Mouse (Mus musculus) embryonic facial prominence, embryonic 12.5 days (tissue): ENCODE results near the gene Myo9b. TPM values are rescaled to one million over a fixed set of nuclear protein-coding genes. Genes with fewer than 3 reads are reported as not detected.
A peak's percentile ranks its signal among the peaks of the same experiment; 100 is the strongest.
"Not testable (repeated sequence)": the region's sequence is repeated elsewhere in the genome, so short reads cannot be mapped to it uniquely, and the experiment has no call there.

Experiments used
- ATAC-seq: fragments of 200-750 bp; cut with Nextera tagmentation; 2 replicates; pipeline ENCODE4 v1.8.0; 2017; ENCODE audit not compliant: insufficient number of reproducible peaks, insufficient read depth, low FRiP score, low TSS enrichment
- H3K27ac ChIP-seq: fragments of 300-500 bp; sonication (generic); 2 replicates; pipeline ENCODE4 v1.5.1; 2016; ENCODE audit warnings: mild to moderate bottlenecking
- H3K27me3 ChIP-seq: fragments of 300-500 bp; sonication (generic); 2 replicates; pipeline ENCODE4 v1.6.1; 2016; ENCODE audit warnings: mild to moderate bottlenecking, moderate library complexity
- H3K36me3 ChIP-seq: fragments of 300-500 bp; sonication (generic); 2 replicates; pipeline ENCODE4 v1.6.1; 2016; ENCODE audit warnings: mild to moderate bottlenecking
- H3K4me1 ChIP-seq: fragments of 300-500 bp; sonication (generic); 2 replicates; pipeline ENCODE4 v1.6.1; 2016
- H3K4me2 ChIP-seq: fragments of 300-500 bp; sonication (generic); replicated peaks from 2 replicates; pipeline ENCODE4 v1.6.1; 2016; ENCODE audit warnings: mild to moderate bottlenecking, moderate library complexity
- H3K4me3 ChIP-seq: fragments of 300-500 bp; sonication (generic); 2 replicates; pipeline ENCODE4 v1.5.1; 2016; ENCODE audit warnings: mild to moderate bottlenecking
- H3K9ac ChIP-seq: fragments of 300-500 bp; sonication (generic); 2 replicates; pipeline ENCODE4 v1.6.1; 2016; ENCODE audit warnings: mild to moderate bottlenecking, moderate library complexity
- H3K9me3 ChIP-seq: fragments of 300-500 bp; sonication (generic); 2 replicates; pipeline ENCODE4 v1.6.1; 2016; ENCODE audit warnings: mild to moderate bottlenecking, moderate library complexity
- WGBS: fragments of 180-500 bp; shearing (Covaris S2); methylation state at CpG from one replicate; pipeline ENCODE4 v1.1.7; 2016; 5-methylcytosine and 5-hydroxymethylcytosine counted together
- polyA plus RNA-seq: library from polyadenylated mRNA; unstranded; fragments of >200 nt; fragmentation: Nextera tagmentation; extraction: Ambion mirVana; gene quantifications from 2 replicates; pipeline ENCODE4 v1.2.1, GENCODE M21; 2016

The Myo9b gene
- 32.8 and 34.0 TPM in 2 replicates for polyA plus RNA-seq

- H3K27ac ChIP-seq: peak within 1 kb of the TSS; percentile 85
- H3K4me3 ChIP-seq: peak within 1 kb of the TSS; percentile 77
- no peaks in the 10 kb centered on the region for H3K9me3 ChIP-seq
- H3K27me3 ChIP-seq: no peaks in the 10 kb centered on the region
- H3K36me3 ChIP-seq: peaks cover 7% of the 10 kb centered on the region
- peak within 1 kb of the TSS; percentile 69 for H3K4me2 ChIP-seq
- peaks cover 11% of the 10 kb centered on the region for H3K4me1 ChIP-seq
- ATAC-seq: peak; percentile 99
- H3K9ac ChIP-seq: peak within 1 kb of the TSS; percentile 69
- WGBS: 1% methylated on average over 83 of the region's 84 CpGs
These were observed at the start of gene Myo9b, which contains the start of gene Haus8 for GRCm38 (mm10) chr8:71272286-71273150. TSS of gene Myo9b (plus strand) at chr8:71272714. TSS of gene Haus8 (minus strand) at chr8:71272934.

- H3K4me2 ChIP-seq: no peak overlapping the region
- no peaks in the 10 kb centered on the region for H3K4me1 ChIP-seq
- no peak overlapping the region for H3K4me3 ChIP-seq
- no peaks in the 10 kb centered on the region for H3K36me3 ChIP-seq
- no peak overlapping the region for H3K27ac ChIP-seq
- ATAC-seq: no peak
- no peaks in the 10 kb centered on the region for H3K9me3 ChIP-seq
- WGBS: 44% methylated on average over 2 of the region's 2 CpGs
- H3K9ac ChIP-seq: no peak overlapping the region
- H3K27me3 ChIP-seq: no peaks in the 10 kb centered on the region
These were observed 48.0 kb upstream of the Myo9b start for GRCm38 (mm10) chr8:71224560-71224959.

GRCm38 (mm10) chr8:71242757-71243156 is 29.8 kb upstream of the Myo9b start:
- Histone ChIP-seq H3K9ac (no peak overlapping the region), H3K27ac (no peak overlapping the region), H3K4me1 (no peaks in the 10 kb centered on the region), H3K36me3 (no peaks in the 10 kb centered on the region), H3K9me3 (no peaks in the 10 kb centered on the region), H3K4me3 (no peak overlapping the region), H3K27me3 (no peaks in the 10 kb centered on the region), H3K4me2 (no peak overlapping the region)
- WGBS: 81% methylated on average over 2 of the region's 2 CpGs
- ATAC-seq: no peak

GRCm38 (mm10) chr8:71248203-71248602 is 24.3 kb upstream of the Myo9b start:
- peaks cover 17% of the 10 kb centered on the region; the same call in 1 of the 2 replicates for H3K36me3 ChIP-seq
- H3K27me3 ChIP-seq: no peaks in the 10 kb centered on the region
- no peak overlapping the region for H3K4me2 ChIP-seq
- WGBS: 92% methylated on average over 1 of the region's 1 CpGs
- no peaks in the 10 kb centered on the region for H3K9me3 ChIP-seq
- H3K27ac ChIP-seq: no peak overlapping the region
- ATAC-seq: no peak
- H3K4me1 ChIP-seq: no peaks in the 10 kb centered on the region
- no peak overlapping the region for H3K9ac ChIP-seq
- H3K4me3 ChIP-seq: no peak overlapping the region

DNA sequence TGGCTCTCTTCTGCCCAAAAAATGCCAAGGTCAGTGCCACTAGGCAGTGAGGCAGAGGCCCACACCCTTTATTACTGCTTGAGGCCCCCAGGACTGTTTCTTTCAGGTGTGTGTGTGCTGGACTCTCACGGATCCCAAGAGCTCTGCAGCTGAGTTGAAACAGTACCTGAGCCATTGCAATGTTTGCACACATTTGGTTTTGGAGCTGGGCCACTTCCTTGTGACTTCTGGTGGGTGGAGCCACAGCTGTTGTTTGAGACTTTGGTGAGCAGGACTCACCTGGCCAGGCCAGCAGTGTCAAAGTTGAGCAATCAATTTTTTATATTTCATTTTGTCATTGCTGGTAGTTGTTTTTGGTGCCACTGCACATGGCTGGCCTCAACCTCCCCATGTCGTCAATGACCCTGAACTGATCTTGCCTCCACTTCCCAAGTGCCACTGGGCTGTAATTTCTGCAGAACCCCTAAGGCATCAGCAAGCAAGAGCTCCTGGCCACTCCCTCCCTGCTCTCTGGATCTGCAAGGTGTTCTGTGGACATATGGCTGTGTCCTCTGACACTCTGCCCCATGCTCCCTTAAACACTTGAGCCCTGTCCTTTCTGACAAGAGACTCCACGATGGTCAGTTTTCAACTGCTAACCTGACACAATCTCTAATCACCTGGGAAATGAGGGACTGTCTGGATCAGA is 15.8 kb upstream of the Myo9b start:
- Histone ChIP-seq H3K4me3 (no peak overlapping the region), H3K9me3 (no peaks in the 10 kb centered on the region), H3K36me3 (peaks cover 56% of the 10 kb centered on the region), H3K4me1 (no peaks in the 10 kb centered on the region), H3K4me2 (no peak overlapping the region), H3K27ac (no peak overlapping the region), H3K9ac (no peak overlapping the region), H3K27me3 (no peaks in the 10 kb centered on the region)
- WGBS: 87% methylated on average over 3 of the region's 3 CpGs
- ATAC-seq: no peak

DNA sequence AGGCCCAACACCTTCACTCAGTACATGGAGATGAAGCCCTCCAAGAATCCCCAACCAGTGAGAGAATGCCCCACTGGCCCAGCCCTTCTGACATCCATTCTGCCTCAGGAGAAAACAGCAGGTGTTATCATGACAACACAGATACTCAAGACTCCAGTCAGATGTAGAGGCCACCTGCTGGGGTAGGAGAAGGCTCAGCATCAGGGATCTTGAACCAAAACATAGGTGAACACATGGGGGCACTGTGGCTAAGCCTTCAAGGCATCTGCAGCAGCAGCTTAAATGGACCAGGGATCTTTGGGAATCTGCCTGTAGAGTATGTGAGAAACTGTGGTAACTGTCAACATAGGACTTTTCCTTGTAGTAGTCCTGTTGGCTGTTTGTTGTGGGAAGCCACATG is 11.3 kb upstream of the Myo9b start:
- no peaks in the 10 kb centered on the region for H3K4me1 ChIP-seq
- no peak overlapping the region for H3K9ac ChIP-seq
- H3K4me2 ChIP-seq: no peak overlapping the region
- H3K27me3 ChIP-seq: no peaks in the 10 kb centered on the region
- no peak for ATAC-seq
- no peaks in the 10 kb centered on the region for H3K9me3 ChIP-seq
- H3K27ac ChIP-seq: no peak overlapping the region
- peaks cover 34% of the 10 kb centered on the region for H3K36me3 ChIP-seq
- H3K4me3 ChIP-seq: no peak overlapping the region

DNA sequence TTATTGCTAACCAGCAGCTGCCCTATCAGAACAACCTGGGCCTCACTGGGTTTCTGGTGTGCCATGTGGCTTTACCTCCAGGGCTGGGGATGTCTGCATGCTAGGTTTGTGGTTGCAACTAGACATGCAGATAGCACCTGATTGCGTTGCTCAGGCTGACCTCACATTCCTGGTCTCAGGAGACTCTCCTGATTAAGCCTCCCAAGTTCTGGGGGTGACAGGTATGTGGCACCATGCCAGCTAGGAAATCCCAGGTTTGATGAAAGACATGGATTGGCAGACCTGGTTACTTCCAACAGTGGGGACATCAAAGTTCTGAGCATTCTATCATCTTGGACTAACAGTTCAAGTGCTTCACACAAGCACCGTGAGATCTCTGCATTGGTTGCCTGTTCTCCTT is 4.8 kb upstream of the Myo9b start:
- Histone ChIP-seq H3K4me2 (no peak overlapping the region), H3K4me1 (peaks cover 4% of the 10 kb centered on the region; the same call in 1 of the 2 replicates), H3K9ac (no peak overlapping the region), H3K27me3 (no peaks in the 10 kb centered on the region), H3K36me3 (peaks cover 16% of the 10 kb centered on the region), H3K9me3 (no peaks in the 10 kb centered on the region), H3K4me3 (no peak overlapping the region), H3K27ac (no peak overlapping the region)
- 96% methylated on average over 2 of the region's 2 CpGs for WGBS
- no peak for ATAC-seq

GRCm38 (mm10) chr8:71268286-71268685 is 4.2 kb upstream of the Myo9b start:
- not testable (repeated sequence) for H3K27me3 ChIP-seq, H3K4me1 ChIP-seq, ATAC-seq, H3K9ac ChIP-seq, H3K27ac ChIP-seq, H3K4me2 ChIP-seq, H3K4me3 ChIP-seq, H3K9me3 ChIP-seq
- WGBS: 88% methylated on average over 6 of the region's 6 CpGs
- peaks cover 14% of the 10 kb centered on the region; the same call in 1 of the 2 replicates for H3K36me3 ChIP-seq

- H3K4me2 ChIP-seq: peak overlapping the region; percentile 65
- H3K27ac ChIP-seq: peak overlapping the region; percentile 85
- H3K36me3 ChIP-seq: peaks cover 7% of the 10 kb centered on the region
- H3K27me3 ChIP-seq: no peaks in the 10 kb centered on the region
- WGBS: 25% methylated on average over 5 of the region's 5 CpGs
- peaks cover 11% of the 10 kb centered on the region for H3K4me1 ChIP-seq
- H3K9ac ChIP-seq: peak overlapping the region; percentile 69
- no peaks in the 10 kb centered on the region for H3K9me3 ChIP-seq
- ATAC-seq: no peak
- H3K4me3 ChIP-seq: peak overlapping the region; percentile 77
These were observed 884 bp upstream of the Myo9b start for GRCm38 (mm10) chr8:71271630-71272029.

DNA sequence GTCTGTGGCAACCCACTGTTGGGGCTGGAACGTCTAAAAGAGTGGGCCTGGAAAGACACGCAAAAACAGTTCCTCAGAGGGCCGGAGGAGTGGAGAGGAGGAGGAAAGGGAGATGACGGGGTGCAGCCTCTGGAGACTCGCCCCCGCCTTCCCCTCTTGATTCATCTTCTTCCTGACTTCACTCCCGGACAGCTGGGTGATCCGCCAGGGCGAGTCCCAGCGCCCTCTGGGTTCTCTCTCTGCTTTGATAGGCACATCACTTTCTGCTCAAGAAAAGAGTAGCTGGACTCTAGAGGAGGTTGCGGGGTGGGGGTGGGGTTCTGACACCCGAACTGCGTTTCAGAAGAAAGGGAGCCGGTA is 617 bp downstream of the Myo9b start:
- H3K4me3 ChIP-seq: peak overlapping the region; percentile 77
- H3K4me2 ChIP-seq: peak overlapping the region; percentile 69
- H3K4me1 ChIP-seq: peaks cover 11% of the 10 kb centered on the region
- H3K27ac ChIP-seq: peak overlapping the region; percentile 85
- H3K27me3 ChIP-seq: no peaks in the 10 kb centered on the region
- H3K9ac ChIP-seq: peak overlapping the region; percentile 66
- peaks cover 3% of the 10 kb centered on the region; the same call in 1 of the 2 replicates for H3K36me3 ChIP-seq
- no peaks in the 10 kb centered on the region for H3K9me3 ChIP-seq
- no peak for ATAC-seq
- WGBS: 0% methylated on average over 14 of the region's 14 CpGs

GRCm38 (mm10) chr8:71274478-71274877 is 2.0 kb downstream of the Myo9b start:
- Histone ChIP-seq H3K27me3 (no peaks in the 10 kb centered on the region), H3K9ac (no peak overlapping the region), H3K4me2 (no peak overlapping the region), H3K27ac (no peak overlapping the region), H3K36me3 (peaks cover 3% of the 10 kb centered on the region; the same call in 1 of the 2 replicates), H3K4me1 (peaks cover 11% of the 10 kb centered on the region), H3K4me3 (no peak overlapping the region), H3K9me3 (no peaks in the 10 kb centered on the region)
- ATAC-seq: no peak

DNA sequence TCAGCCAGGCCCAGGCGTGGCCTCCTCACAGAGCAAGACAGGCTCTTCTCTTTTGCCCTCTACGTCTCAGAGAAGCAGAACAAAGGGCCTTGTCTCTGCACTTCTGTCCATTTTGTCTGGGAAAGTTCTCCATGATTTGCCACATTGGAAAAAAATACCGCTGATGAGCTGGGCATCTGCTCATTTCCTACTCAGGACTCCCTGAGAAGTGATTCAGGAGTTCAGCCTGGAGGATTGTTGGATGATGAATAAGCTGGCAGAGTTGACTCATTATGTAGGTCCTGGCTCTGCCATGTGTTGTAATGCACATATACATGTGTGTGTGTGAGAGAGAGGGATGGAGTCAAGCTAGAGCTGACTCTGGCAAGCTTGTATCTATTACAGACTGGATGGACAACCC is 3.7 kb downstream of the Myo9b start:
- Histone ChIP-seq H3K36me3 (peaks cover 3% of the 10 kb centered on the region; the same call in 1 of the 2 replicates), H3K4me3 (no peak overlapping the region), H3K4me1 (peaks cover 11% of the 10 kb centered on the region), H3K9ac (no peak overlapping the region), H3K9me3 (no peaks in the 10 kb centered on the region), H3K27me3 (no peaks in the 10 kb centered on the region), H3K27ac (no peak overlapping the region), H3K4me2 (no peak overlapping the region)
- ATAC-seq: no peak
- 90% methylated on average over 3 of the region's 3 CpGs for WGBS
